Mouse (Mus musculus): ENCODE results near the gene D17H6S53E. TPM values are rescaled to one million over a fixed set of nuclear protein-coding genes. Genes with fewer than 3 reads are reported as not detected.
"Not testable (repeated sequence)": the region's sequence is repeated elsewhere in the genome, so short reads cannot be mapped to it uniquely, and the experiment has no call there.

The D17H6S53E gene
- polyA plus RNA-seq, 1 experiment: 9.1 TPM

DNA sequence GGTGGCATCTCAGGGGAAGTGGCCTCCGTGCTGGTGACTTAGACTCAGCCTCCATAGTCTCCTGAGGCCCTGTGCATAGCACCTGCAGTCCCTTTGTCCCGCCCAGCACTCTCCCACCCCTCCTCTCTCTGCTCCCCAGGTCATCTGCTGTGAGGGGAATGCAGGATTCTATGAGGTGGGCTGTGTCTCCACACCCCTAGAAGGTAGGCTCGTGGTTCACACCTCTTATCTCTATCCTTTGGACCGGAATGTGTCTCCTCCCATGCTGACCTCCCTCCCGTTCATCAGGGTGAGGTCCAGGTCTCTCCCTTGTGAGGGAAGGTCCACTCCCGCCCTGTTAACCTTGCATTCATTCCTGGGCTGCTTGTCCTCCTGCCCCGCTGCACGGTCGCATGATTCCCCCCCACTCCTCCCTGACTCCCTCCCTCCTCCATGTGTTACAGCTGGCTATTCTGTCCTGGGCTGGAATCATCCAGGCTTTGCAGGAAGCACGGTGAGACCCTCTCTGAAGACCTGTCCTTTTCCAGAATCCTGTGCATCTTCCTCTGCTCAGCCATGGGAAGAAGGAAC lies 25.9 kb upstream of the D17H6S53E start:
- no peak for DNase-seq (ENCODE audit: extremely low spot score in 1 of 2, low spot score in 1 of 2)

GRCm38 (mm10) chr17:35101161-35101560 lies 25.0 kb upstream of the D17H6S53E start:
- no peak for DNase-seq (ENCODE audit: extremely low spot score in 1 of 2, low spot score in 1 of 2)

- no peak for DNase-seq (ENCODE audit: extremely low spot score in 1 of 2, low spot score in 1 of 2)
These were observed 23.9 kb upstream of the D17H6S53E start for GRCm38 (mm10) chr17:35102299-35102698.

DNA sequence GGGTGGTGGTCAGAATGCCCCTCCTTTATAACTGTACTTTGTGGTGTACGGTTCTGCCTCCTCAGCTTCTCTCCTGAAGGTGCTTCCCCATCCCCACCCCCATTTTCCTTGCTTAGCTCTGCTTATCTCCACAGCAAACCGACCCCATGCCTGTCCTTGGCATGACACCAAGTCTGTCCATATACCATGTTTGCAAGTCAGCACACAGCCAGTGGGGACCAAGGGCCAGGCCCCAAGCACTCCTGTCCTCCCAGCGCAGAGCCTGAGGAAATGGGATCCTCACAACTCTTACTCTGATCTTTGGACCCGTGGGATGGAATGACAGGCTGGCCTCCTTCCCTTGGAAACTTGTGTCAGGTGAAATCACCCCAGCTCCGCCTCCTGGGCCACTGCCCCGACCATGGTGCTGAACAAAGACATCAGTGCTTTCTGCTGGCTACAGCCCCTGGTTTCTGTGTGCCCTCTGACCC lies 22.9 kb upstream of the D17H6S53E start:
- no peak for DNase-seq (ENCODE audit: extremely low spot score in 1 of 2, low spot score in 1 of 2)

DNA sequence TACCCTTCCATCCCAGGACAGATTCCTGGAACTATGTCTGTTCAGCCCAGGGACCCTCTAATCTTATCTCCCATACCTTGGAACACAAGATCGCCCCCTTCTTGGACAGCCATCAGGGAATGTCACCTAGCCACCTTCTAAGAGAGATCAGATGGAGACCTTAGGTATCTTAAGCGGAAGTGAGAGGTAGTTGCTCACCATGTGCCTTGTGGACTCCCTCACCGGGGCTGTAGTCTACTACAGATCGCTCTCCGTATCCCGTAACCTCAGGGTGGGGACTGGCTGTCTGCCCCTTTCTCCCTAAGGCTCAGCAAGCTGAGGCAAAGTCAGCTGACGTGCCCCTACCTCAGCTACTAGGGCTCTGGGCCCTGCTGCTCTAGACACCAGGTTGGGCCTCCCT lies 22.1 kb upstream of the D17H6S53E start:
- DNase-seq (ENCODE audit: extremely low spot score in 1 of 2, low spot score in 1 of 2): no peak

GRCm38 (mm10) chr17:35104754-35105153 lies 21.4 kb upstream of the D17H6S53E start:
- DNase-seq (ENCODE audit: extremely low spot score in 1 of 2, low spot score in 1 of 2): no peak

GRCm38 (mm10) chr17:35105740-35106389 lies 20.3 kb upstream of the D17H6S53E start:
- no peak for DNase-seq (ENCODE audit: extremely low spot score in 1 of 2, low spot score in 1 of 2)

GRCm38 (mm10) chr17:35106522-35106921 lies 19.7 kb upstream of the D17H6S53E start:
- no peak for DNase-seq (ENCODE audit: extremely low spot score in 1 of 2, low spot score in 1 of 2)

DNA sequence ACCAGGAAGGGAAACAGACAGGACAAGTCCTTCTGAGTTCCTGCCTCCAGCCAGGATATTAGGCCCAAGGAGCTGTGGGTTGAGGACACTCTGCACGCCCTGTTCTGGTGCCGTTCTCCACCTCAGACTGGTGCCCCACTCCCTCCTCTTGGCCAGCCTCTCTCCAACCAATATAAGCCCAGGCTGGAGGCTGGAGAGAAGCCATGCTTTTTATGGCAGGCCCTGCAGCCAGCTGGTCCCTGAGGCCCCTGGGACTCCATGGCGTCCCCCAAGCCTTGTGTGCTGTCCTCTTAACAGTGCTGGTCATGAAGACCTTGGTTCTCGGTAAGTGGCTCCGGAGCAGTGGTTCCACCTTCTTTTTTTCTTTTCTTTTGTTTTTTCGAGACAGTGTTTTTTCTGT lies 18.1 kb upstream of the D17H6S53E start, which contains the start of gene Ly6g5c:
Ly6g5c (plus strand) TSS at position 183 of the 400 bp plus-strand sequence.
- DNase-seq (ENCODE audit: extremely low spot score in 1 of 2, low spot score in 1 of 2): no peak

DNA sequence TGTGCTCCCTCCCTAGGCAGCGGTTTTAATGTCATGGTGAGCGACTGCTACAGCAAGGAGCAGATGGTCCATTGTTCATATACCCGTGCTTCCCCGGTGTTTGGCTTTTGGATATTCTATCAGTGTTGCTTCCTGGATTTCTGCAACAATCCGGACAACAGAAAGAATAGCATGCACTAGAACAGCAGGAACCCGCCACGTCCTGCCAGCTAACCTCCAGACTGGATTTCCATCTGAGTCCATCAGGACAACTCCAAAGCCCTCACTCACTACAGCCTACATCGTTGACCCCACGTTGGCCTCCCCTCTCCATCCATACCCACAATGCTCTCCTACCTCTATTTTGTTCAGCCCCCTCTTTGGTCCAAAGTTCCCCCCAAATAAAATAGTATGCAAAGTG lies 14.4 kb upstream of the D17H6S53E start:
- DNase-seq (ENCODE audit: extremely low spot score in 1 of 2, low spot score in 1 of 2): no peak

DNA sequence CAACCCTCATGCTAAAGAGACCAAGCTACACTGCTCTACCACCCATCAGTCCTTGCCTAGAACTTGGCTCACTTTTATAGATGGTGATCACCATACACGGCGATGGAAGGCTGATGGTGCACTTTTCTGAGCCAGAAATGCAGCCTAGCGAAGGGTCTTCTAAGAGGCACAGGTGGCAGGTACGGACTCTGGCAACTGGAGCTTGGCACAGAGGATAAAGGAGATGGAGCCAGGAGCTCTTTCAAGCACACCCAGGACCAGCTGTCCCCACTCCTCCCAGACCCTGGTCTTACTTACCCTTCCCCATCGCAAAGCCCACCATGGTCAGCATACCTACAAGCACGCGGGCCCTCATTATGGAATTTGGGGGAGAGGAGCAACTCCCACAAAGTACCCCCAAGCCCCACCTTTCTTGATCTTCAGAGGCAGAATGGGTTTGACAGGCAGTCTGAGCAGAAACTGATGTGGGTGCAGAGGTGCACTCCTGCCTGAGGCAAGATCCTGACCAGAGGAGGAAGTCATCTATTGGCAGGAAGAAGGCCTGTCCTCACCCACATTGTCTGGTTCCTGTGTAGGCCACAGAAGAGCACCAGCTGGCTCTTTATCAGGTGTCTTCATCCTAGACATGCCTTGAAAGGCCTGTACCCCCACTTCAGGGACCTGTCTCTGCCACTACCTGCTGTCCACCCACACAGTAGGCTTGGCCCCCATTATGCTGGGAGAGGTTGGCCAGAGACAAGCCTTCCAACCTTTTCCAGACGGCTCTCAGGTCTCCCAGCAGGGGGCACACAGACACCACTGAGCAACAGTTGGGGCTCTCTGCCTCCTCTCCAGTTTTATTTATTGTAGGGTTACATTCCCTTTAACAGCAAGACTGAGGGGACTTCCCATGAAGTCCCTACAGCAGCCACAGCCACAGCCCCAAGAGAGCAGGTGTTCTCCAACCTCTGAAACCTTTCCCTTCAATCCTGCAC lies 10.8 kb upstream of the D17H6S53E start, which contains the start of gene Ly6g5b:
Ly6g5b (minus strand) TSS at position 383 of the 974 bp plus-strand sequence.
- DNase-seq (ENCODE audit: extremely low spot score in 1 of 2, low spot score in 1 of 2): no peak

- no peak for DNase-seq (ENCODE audit: extremely low spot score in 1 of 2, low spot score in 1 of 2)
These were observed 5.4 kb upstream of the D17H6S53E start for GRCm38 (mm10) chr17:35120745-35121142.

DNA sequence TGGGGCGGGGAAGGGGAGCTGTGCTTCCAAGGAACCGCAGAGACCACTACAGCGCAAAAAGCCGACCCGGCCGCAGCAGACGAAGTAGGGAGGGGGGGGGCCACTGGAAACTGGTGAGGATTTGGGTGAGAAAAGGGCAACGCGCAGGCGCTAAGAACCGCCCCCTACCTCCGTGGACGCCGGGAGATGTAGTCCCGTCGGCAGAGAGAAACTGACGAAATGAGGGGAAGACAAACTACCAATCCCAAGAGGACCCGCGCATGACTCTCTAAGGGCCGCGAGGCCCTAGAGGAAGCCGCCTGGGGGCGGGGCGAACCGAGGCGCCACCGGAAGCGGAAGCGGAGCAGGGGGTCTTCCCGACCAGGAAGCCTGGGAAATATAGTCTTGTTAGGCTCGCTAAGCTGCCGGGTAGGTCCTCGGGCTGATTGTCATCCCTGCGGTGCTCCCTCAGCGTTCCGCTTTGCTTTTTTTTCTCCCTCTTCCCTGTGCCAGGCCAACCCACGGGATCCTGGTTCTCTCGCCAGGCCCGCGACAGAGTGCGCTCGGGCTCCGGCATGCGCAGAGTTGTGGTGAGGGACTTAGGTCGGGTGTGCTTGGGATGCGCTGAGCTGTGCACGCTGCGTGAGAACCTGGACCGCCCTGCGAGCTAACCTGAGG lies 4.9 kb upstream of the D17H6S53E start, which contains the start of gene Gpank1:
Gpank1 (plus strand) TSS at position 313 of the 657 bp plus-strand sequence.
- DNase-seq (ENCODE audit: extremely low spot score in 1 of 2, low spot score in 1 of 2): peak; percentile 98

DNA sequence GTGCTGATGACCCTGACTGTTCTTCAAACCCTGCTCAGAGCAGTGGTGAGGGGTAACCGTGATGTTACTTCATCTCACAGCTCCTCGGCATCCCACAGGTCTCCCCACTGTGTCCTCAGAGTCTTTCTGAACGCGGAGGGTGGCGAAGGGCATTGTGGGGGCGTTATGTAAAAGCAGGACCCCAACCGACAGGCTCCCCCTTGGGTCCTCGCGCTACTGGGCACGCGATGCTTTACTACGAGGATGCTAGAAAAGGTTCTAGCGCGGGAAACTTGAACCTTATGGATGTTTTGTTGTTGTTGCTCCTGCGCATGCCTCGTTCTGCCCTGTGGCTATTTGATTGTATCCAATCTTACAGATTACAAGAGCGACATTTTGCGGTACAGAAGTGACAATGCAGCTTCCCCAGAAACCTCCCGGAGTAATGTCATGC lies 4.3 kb upstream of the D17H6S53E start, which contains the start of gene Csnk2b:
Csnk2b (minus strand) TSS at position 183 of the 433 bp plus-strand sequence.
- DNase-seq (ENCODE audit: extremely low spot score in 1 of 2, low spot score in 1 of 2): peak; percentile 69 to 82

DNA sequence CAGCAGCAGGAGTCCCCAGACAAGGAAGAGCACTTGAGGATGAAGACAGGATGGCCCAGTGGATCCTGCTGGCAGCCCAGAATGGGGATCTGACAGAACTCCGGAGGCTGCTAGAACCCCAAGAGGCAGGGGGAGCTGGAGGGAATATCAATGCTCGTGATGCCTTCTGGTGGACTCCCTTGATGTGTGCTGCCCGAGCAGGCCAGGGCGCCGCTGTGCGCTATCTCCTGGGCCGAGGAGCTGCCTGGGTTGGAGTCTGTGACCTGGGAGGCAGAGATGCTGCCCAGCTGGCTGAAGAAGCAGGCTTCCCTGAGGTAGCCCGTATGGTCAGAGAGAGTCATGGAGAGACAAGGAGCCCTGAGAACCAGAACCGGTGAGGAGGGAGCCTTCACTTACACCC lies 2.9 kb upstream of the D17H6S53E start:
- not testable (repeated sequence) for DNase-seq (ENCODE audit: extremely low spot score in 1 of 2, low spot score in 1 of 2)

GRCm38 (mm10) chr17:35124261-35124896 lies 1.8 kb upstream of the D17H6S53E start:
- DNase-seq (ENCODE audit: extremely low spot score in 1 of 2, low spot score in 1 of 2): not testable (repeated sequence)

DNA sequence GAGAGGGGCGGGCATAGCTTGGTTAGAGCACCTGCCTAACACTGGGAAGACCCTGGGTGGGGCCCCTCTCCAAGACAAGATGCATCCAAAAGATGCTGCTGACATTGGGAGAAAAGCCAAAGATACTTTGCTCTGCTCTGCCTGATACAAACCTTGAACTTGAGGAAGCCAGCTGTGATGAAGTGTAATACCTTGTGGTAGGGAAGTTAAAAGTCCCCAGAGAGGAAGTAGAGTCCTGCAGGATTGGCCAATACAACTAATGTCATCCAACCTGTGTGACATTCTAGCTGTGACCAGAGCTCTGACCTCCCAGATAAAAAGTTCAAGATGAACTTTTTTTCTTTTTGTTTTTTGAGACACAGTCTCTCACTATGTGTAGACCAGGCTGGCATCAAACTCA lies 1.1 kb upstream of the D17H6S53E start:
- DNase-seq (ENCODE audit: extremely low spot score in 1 of 2, low spot score in 1 of 2): no peak

DNA sequence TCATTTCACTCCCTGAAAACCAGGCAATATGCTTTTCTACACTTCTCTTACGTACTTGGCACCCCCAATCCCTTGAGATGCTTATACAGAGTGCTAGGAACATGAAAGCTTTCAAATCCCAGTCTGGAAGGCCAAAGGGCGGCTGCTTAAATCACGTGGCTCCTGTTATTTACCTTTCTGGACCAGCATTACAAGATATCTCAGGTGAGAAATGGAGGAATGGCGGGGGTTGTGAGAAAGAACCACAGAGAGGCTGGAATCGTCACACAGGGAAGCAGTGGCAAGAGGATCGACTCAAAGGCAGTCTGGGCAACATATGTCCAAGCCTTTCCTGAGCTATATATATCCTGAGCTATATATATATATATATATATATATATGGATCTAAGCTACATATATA lies 595 bp upstream of the D17H6S53E start:
- DNase-seq (ENCODE audit: extremely low spot score in 1 of 2, low spot score in 1 of 2): no peak

DNA sequence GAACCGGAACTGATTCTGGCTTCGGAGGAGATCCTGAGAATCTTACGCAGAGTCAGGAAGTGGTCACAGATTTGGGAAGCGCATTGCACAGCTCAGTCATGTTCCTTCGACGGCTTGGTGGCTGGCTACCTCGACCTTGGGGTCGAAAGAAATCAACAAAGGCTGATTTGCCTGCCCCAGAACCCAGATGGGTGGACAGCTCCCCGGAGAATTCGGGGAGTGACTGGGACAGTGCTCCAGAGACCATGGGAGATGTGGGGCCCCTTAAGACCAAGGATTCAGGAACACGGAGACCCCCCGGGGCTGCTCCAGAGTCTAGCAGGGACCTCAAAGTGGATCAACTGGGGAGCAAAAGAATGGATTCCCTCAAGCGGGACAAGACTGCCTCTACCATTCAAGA lies 844 bp downstream of the D17H6S53E start:
- DNase-seq (ENCODE audit: extremely low spot score in 1 of 2, low spot score in 1 of 2): no peak

DNA sequence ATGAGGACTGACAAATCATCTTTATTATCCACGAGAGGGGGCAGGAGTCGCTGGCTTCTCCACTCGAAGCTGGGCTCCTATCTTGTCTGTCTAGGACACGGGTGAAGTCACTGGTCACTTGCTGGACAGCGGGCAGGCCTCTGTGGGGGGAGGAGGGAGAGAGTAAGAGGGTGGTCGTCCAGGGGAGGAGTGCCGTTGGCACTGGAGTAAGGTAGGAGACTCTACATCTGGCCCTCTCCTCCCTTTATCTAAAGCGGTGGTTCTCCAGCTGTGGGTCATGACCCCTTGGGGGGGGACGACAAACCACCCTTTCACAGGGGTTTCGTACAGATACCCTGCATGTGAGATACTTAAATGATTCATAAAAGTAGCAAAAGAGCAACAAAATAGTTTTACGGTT lies 2.8 kb downstream of the D17H6S53E start:
- DNase-seq (ENCODE audit: extremely low spot score in 1 of 2, low spot score in 1 of 2): no peak
